Mouse (Mus musculus): ENCODE measurements at regions not wholly inside any gene's neighbourhood (a gene's known extent, or its start where the extent isn't known, plus 50 kb on each side); places are given as distances from the start of the nearest gene placed in this dataset.
"Not testable (repeated sequence)": the region's sequence is repeated elsewhere in the genome, so short reads cannot be mapped to it uniquely, and the experiment has no call there.

DNA sequence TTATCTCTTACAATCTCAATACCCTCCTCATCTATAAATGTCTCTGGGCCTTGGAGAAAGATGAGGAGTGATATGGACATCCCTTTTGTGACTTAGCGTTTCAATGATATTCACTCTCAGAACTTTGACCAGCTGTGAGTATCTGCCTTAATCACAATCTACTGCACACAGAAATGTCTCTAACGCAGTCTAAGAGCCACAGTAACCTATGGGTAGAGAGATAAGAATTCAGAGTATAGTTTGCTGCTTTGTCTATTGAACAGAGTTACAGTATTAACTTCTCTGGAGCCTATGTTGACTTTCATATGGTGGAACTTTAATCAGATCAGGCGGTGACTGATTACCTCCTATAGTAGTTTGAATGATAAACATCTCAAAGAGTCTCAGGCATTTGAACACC lies 573.8 kb downstream of the Nova1 start:
- Histone ChIP-seq H3K4me3 (replicated peaks in 1 of 3; ENCODE audit: low read depth in 2 of 3, low read length in 2 of 3, poor library complexity in 1 of 3) (no peak overlapping the region), H3K27ac (ENCODE audit: insufficient read depth, low read depth) (no peak overlapping the region), H3K9me3 (replicated peaks; ENCODE audit: low read length) (peaks cover 16% of the 10 kb centered on the region), H3K9ac (ENCODE audit: insufficient read depth, low read depth) (no peak overlapping the region), H3K4me2 (ENCODE audit: insufficient read depth, low read depth, poor library complexity, severe bottlenecking) (no peak overlapping the region), H3K79me2 (replicated peaks; ENCODE audit: control insufficient read depth, extremely low read depth, insufficient read depth, poor library complexity, severe bottlenecking) (no peaks in the 10 kb centered on the region), H3K36me3 (replicated peaks in 1 of 2; ENCODE audit: control insufficient read depth in 1 of 2, insufficient read depth in 1 of 2, low read length in 1 of 2) (no peaks in the 10 kb centered on the region), H3K27me3 (replicated peaks) (no peaks in the 10 kb centered on the region), H3K4me1 (ENCODE audit: control insufficient read depth in 1 of 2, insufficient read depth in 2 of 2) (no peaks in the 10 kb centered on the region)
- dilution Hi-C loops (cut with MboI; ENCODE audit: extremely low pct_ligation_motif_present, extremely low pct_unique_long_range_greater_than_20kb, low sequenced_read_pairs) (no loop called here), in situ Hi-C loops (cut with MboI; ENCODE audit: low pct_ligation_motif_present, low pct_unique_long_range_greater_than_20kb, low sequenced_read_pairs) (no loop called here)
- no peak for DNase-seq (ENCODE audit: extremely low read depth)
- TF ChIP-seq GABPA (IDR thresholded peaks at IDR 0.05; ENCODE audit: insufficient replicate concordance, low read depth, low read length) (no peak), EP300 (IDR thresholded peaks at IDR 0.05; ENCODE audit: low read length) (no peak), CHD1 (IDR thresholded peaks at IDR 0.05; ENCODE audit: low read depth, low read length) (no peak), E2F4 (IDR thresholded peaks at IDR 0.05; ENCODE audit: insufficient replicate concordance, low read depth, low read length) (no peak), USF1 (IDR thresholded peaks at IDR 0.05; ENCODE audit: low read depth, low read length) (no peak), ZKSCAN1 (IDR thresholded peaks at IDR 0.05; ENCODE audit: borderline replicate concordance, low read depth, low read length) (no peak), ELF1 (IDR thresholded peaks at IDR 0.05; ENCODE audit: low read depth, low read length) (no peak), POLR2AphosphoS2 (IDR thresholded peaks at IDR 0.05; ENCODE audit: low read depth, low read length) (no peak), MYC (IDR thresholded peaks at IDR 0.05; ENCODE audit: low read depth, low read length) (no peak), ETS1 (conservative IDR thresholded peaks at IDR 0.05; ENCODE audit: low read depth, low read length) (no peak)

GRCm38 (mm10) chr12:46232359-46232758 lies 586.4 kb downstream of the Nova1 start:
- H3K27me3 ChIP-seq (replicated peaks): no peaks in the 10 kb centered on the region
- TF ChIP-seq JUND (conservative IDR thresholded peaks at IDR 0.05; ENCODE audit: low read depth, low read length): no peak
- TF ChIP-seq BHLHE40 (IDR thresholded peaks at IDR 0.05; ENCODE audit: low read depth, low read length): no peak
- no peak for TF ChIP-seq ZC3H11A (IDR thresholded peaks at IDR 0.05; ENCODE audit: low read depth, low read length)
- no peak for TF ChIP-seq E2F4 (IDR thresholded peaks at IDR 0.05; ENCODE audit: insufficient replicate concordance, low read depth, low read length)
- no peak for TF ChIP-seq ETS1 (conservative IDR thresholded peaks at IDR 0.05; ENCODE audit: low read depth, low read length)
- no peak for TF ChIP-seq ZNF384 (IDR thresholded peaks at IDR 0.05; ENCODE audit: low read depth, low read length)
- no peak for TF ChIP-seq CHD2 (IDR thresholded peaks at IDR 0.05; ENCODE audit: low read length)
- no peak for TF ChIP-seq POLR2A (IDR thresholded peaks at IDR 0.05; ENCODE audit: low read depth, low read length)
- no peak for TF ChIP-seq POLR2AphosphoS2 (IDR thresholded peaks at IDR 0.05; ENCODE audit: low read depth, low read length)
- no peak for TF ChIP-seq HCFC1 (IDR thresholded peaks at IDR 0.05; ENCODE audit: low read depth, low read length)
- TF ChIP-seq NELFE (IDR thresholded peaks at IDR 0.05; ENCODE audit: low read depth, low read length): no peak
- TF ChIP-seq CTCF (conservative IDR thresholded peaks at IDR 0.05 in 1 of 2, IDR thresholded peaks at IDR 0.05 in 1 of 2; ENCODE audit: low read depth in 2 of 2, low read length in 2 of 2): no peak
- no peak for TF ChIP-seq RCOR1 (conservative IDR thresholded peaks at IDR 0.05; ENCODE audit: low read depth, low read length)
- TF ChIP-seq MAX (IDR thresholded peaks at IDR 0.05; ENCODE audit: low read length): no peak
- TF ChIP-seq ZKSCAN1 (IDR thresholded peaks at IDR 0.05; ENCODE audit: borderline replicate concordance, low read depth, low read length): no peak
- TF ChIP-seq MAZ (IDR thresholded peaks at IDR 0.05; ENCODE audit: low read depth, low read length): no peak
- TF ChIP-seq MEF2A (IDR thresholded peaks at IDR 0.05; ENCODE audit: borderline replicate concordance, low read depth, low read length): no peak
- no peak for TF ChIP-seq MYC (IDR thresholded peaks at IDR 0.05; ENCODE audit: low read depth, low read length)
- no peak for TF ChIP-seq MAFK (IDR thresholded peaks at IDR 0.05; ENCODE audit: insufficient replicate concordance, low read length)
- no peak for TF ChIP-seq IRF4 (IDR thresholded peaks at IDR 0.05; ENCODE audit: low read depth, low read length)
- dilution Hi-C loops (cut with MboI; ENCODE audit: extremely low pct_ligation_motif_present, extremely low pct_unique_long_range_greater_than_20kb, low sequenced_read_pairs): no loop called here

GRCm38 (mm10) chr12:46215328-46215727 lies 603.4 kb downstream of the Nova1 start:
- in situ Hi-C loops (cut with MboI; ENCODE audit: low pct_ligation_motif_present, low pct_unique_long_range_greater_than_20kb, low sequenced_read_pairs); DNase-seq (ENCODE audit: extremely low read depth); H3K9ac ChIP-seq (ENCODE audit: insufficient read depth, low read depth); H3K4me1 ChIP-seq (ENCODE audit: control insufficient read depth in 1 of 2, insufficient read depth in 2 of 2); H3K79me2 ChIP-seq (replicated peaks; ENCODE audit: control insufficient read depth, extremely low read depth, insufficient read depth, poor library complexity, severe bottlenecking); H3K4me3 ChIP-seq (replicated peaks in 1 of 3; ENCODE audit: low read depth in 2 of 3, low read length in 2 of 3, poor library complexity in 1 of 3); H3K36me3 ChIP-seq (replicated peaks in 1 of 2; ENCODE audit: control insufficient read depth in 1 of 2, insufficient read depth in 1 of 2, low read length in 1 of 2); H3K27ac ChIP-seq (ENCODE audit: insufficient read depth, low read depth); dilution Hi-C loops (cut with MboI; ENCODE audit: extremely low pct_ligation_motif_present, extremely low pct_unique_long_range_greater_than_20kb, low sequenced_read_pairs); H3K27me3 ChIP-seq (replicated peaks); H3K4me2 ChIP-seq (ENCODE audit: insufficient read depth, low read depth, poor library complexity, severe bottlenecking): not testable (repeated sequence)
- H3K9me3 ChIP-seq (replicated peaks; ENCODE audit: low read length): peaks cover 21% of the 10 kb centered on the region

More at GRCm38 (mm10) chr12:46232359-46232758, 586.4 kb downstream of the Nova1 start:
- no peak for DNase-seq (ENCODE audit: extremely low read depth)
- Histone ChIP-seq H3K4me2 (ENCODE audit: insufficient read depth, low read depth, poor library complexity, severe bottlenecking) (no peak overlapping the region), H3K79me2 (replicated peaks; ENCODE audit: control insufficient read depth, extremely low read depth, insufficient read depth, poor library complexity, severe bottlenecking) (no peaks in the 10 kb centered on the region), H3K9ac (ENCODE audit: insufficient read depth, low read depth) (no peak overlapping the region), H3K27ac (ENCODE audit: insufficient read depth, low read depth) (no peak overlapping the region), H3K9me3 (replicated peaks; ENCODE audit: low read length) (peaks cover 25% of the 10 kb centered on the region), H3K4me3 (replicated peaks in 1 of 3; ENCODE audit: low read depth in 2 of 3, low read length in 2 of 3, poor library complexity in 1 of 3) (no peak overlapping the region), H3K4me1 (ENCODE audit: control insufficient read depth in 1 of 2, insufficient read depth in 2 of 2) (no peaks in the 10 kb centered on the region), H3K36me3 (replicated peaks in 1 of 2; ENCODE audit: control insufficient read depth in 1 of 2, insufficient read depth in 1 of 2, low read length in 1 of 2) (no peaks in the 10 kb centered on the region)
- in situ Hi-C loops (cut with MboI; ENCODE audit: low pct_ligation_motif_present, low pct_unique_long_range_greater_than_20kb, low sequenced_read_pairs): no loop called here

Data from CH12.LX (cell line).